Mouse (Mus musculus): Measurements from ENCODE around the gene Adap1. TPM values are rescaled to one million over a fixed set of nuclear protein-coding genes. Genes with fewer than 3 reads are reported as not detected.
A peak's percentile ranks its signal among the peaks of the same experiment; 100 is the strongest.

Gene Adap1
- polyA plus RNA-seq, 1 experiment from 2014 or later: 26.5 TPM

- Histone ChIP-seq H3K4me2 (no peak overlapping the region), H3K4me3 (no peak overlapping the region), H3K4me1 (replicated peaks) (peaks cover 20% of the 10 kb centered on the region), H3K9ac (no peak overlapping the region), H3K9me3 (no peaks in the 10 kb centered on the region), H3K27me3 (no peaks in the 10 kb centered on the region), H3K27ac (peak overlapping the region; percentile 58), H3K36me3 (peaks cover 37% of the 10 kb centered on the region)
- no peak for ATAC-seq (ENCODE audit: low FRiP score)
- WGBS: 63% methylated on average over 16 of the region's 16 CpGs
Observed at GRCm38 (mm10) chr5:139270806-139271521, 54.5 kb downstream of the Adap1 start.

DNA sequence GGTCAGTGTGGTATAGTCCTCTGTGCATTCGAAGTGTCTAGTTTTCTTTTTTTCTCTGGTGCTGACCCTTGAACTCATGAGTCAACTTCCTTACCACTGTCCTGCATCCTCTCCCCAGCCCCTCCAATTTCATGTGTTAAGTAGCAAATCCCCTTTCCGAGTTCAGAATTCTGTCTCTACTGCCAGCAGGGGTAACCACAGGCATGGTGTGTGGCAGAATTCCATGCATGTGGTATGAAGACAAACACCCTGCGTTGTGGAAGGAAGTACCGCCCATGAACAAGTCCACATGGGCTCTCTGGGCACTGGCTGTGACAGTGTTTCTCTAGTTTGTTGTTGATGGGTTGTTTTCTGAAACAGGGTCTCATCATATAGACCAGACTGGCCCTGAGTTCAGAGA lies 57.8 kb downstream of the Adap1 start:
- Histone ChIP-seq H3K27me3 (no peaks in the 10 kb centered on the region), H3K9ac (no peak overlapping the region), H3K4me3 (no peak overlapping the region), H3K4me2 (no peak overlapping the region), H3K27ac (no peak overlapping the region), H3K9me3 (no peaks in the 10 kb centered on the region), H3K36me3 (peaks cover 70% of the 10 kb centered on the region), H3K4me1 (replicated peaks) (peaks cover 20% of the 10 kb centered on the region)
- WGBS: 91% methylated on average over 4 of the region's 4 CpGs
- no peak for ATAC-seq (ENCODE audit: low FRiP score)

- Histone ChIP-seq H3K9me3 (no peaks in the 10 kb centered on the region), H3K27ac (no peak overlapping the region), H3K9ac (no peak overlapping the region), H3K27me3 (no peaks in the 10 kb centered on the region), H3K4me2 (no peak overlapping the region), H3K36me3 (peaks cover 62% of the 10 kb centered on the region), H3K4me3 (no peak overlapping the region), H3K4me1 (replicated peaks) (0 out of 2 replicates have a peak, but pooled peaks cover 8% of the 10 kb centered on the region)
- no peak for ATAC-seq (ENCODE audit: low FRiP score)
- WGBS: 95% methylated on average over 4 of the region's 4 CpGs
Observed at GRCm38 (mm10) chr5:139261403-139261802, 64.0 kb downstream of the Adap1 start.

DNA sequence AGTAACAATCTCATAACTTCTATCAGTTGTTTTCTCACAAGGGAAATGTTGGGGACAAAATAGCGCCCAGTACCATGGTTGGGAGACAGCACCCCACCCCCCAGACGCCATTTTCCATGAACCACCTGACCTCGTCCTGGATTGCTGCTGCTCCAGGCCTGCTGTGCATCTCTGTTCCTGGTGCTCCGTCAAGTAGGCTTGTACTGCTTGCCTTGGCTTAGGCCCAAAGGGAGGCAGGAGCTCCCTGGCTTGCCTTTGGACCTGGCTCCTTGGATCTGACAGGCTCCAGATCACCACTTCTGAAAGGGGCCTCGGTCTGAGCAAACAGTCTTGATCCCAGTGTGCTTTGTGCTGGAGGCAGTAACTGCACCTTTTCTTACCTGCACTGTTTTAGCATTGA lies 65.6 kb downstream of the Adap1 start:
- no peak overlapping the region for H3K4me2 ChIP-seq
- H3K27me3 ChIP-seq: no peaks in the 10 kb centered on the region
- WGBS: 90% methylated on average over 5 of the region's 5 CpGs
- no peak for ATAC-seq (ENCODE audit: low FRiP score)
- H3K9me3 ChIP-seq: no peaks in the 10 kb centered on the region
- no peak overlapping the region for H3K4me3 ChIP-seq
- no peak overlapping the region for H3K9ac ChIP-seq
- peaks cover 50% of the 10 kb centered on the region for H3K36me3 ChIP-seq
- H3K4me1 ChIP-seq (replicated peaks): peaks cover 23% of the 10 kb centered on the region
- H3K27ac ChIP-seq: no peak overlapping the region

GRCm38 (mm10) chr5:139258371-139259035 lies 66.9 kb downstream of the Adap1 start:
- Histone ChIP-seq H3K4me1 (replicated peaks) (peaks cover 36% of the 10 kb centered on the region), H3K4me3 (no peak overlapping the region), H3K27ac (no peak overlapping the region), H3K4me2 (no peak overlapping the region), H3K36me3 (peaks cover 37% of the 10 kb centered on the region), H3K9ac (no peak overlapping the region), H3K27me3 (no peaks in the 10 kb centered on the region), H3K9me3 (no peaks in the 10 kb centered on the region)
- ATAC-seq (ENCODE audit: low FRiP score): no peak
- WGBS: 94% methylated on average over 8 of the region's 8 CpGs

DNA sequence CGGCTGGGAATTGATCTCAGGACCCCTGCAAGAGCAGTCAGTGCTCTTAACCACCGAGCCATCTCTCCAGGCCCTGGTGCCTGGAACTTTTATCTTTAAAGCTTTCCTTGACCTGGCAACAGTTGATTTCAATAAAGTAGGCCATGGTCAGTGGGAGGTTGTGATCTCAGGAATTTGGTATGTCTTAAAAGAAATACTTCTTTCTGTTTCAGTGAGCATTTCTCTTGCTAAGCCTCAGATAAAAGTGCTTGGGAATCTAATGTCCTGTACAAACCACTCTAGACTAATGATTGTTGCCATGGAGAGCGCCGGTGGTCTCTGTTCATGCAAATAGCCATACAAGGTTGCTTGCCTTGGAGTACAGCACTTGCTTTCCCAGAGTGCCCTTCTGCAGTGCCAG lies 67.6 kb downstream of the Adap1 start:
- no peak overlapping the region for H3K4me2 ChIP-seq
- H3K4me3 ChIP-seq: no peak overlapping the region
- H3K27me3 ChIP-seq: no peaks in the 10 kb centered on the region
- 70% methylated on average over 4 of the region's 4 CpGs for WGBS
- H3K36me3 ChIP-seq: peaks cover 30% of the 10 kb centered on the region
- H3K27ac ChIP-seq: 0 out of 2 replicates have a peak overlapping the region, but pooled peaks have one; percentile 12
- no peaks in the 10 kb centered on the region for H3K9me3 ChIP-seq
- H3K9ac ChIP-seq: no peak overlapping the region
- peaks cover 43% of the 10 kb centered on the region for H3K4me1 ChIP-seq (replicated peaks)
- ATAC-seq (ENCODE audit: low FRiP score): no peak

DNA sequence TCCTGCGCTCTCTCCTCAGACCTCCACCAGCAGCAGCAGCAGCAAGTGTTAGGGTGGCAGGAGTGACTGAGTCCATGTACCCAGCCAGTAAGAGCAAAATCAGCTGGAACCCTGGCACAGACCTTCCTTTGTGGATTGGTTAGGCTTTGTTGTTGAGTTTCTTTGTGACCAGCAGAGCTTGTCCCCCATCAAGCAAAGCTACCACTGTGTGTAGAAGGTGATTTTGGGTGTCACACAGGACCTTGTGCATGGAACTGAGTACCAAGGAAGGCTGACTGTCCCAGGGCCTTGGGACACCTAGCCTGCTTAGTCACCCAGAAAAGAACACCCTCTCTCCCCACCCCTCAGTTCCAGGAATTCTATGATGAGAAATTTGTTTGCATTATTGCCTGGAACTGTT lies 68.2 kb downstream of the Adap1 start:
- H3K27me3 ChIP-seq: no peaks in the 10 kb centered on the region
- H3K27ac ChIP-seq: no peak overlapping the region
- WGBS: 100% methylated on average over 1 of the region's 1 CpGs
- H3K4me1 ChIP-seq (replicated peaks): peaks cover 43% of the 10 kb centered on the region
- no peak for ATAC-seq (ENCODE audit: low FRiP score)
- no peak overlapping the region for H3K9ac ChIP-seq
- H3K36me3 ChIP-seq: peaks cover 24% of the 10 kb centered on the region
- no peak overlapping the region for H3K4me3 ChIP-seq
- H3K9me3 ChIP-seq: no peaks in the 10 kb centered on the region
- H3K4me2 ChIP-seq: no peak overlapping the region

DNA sequence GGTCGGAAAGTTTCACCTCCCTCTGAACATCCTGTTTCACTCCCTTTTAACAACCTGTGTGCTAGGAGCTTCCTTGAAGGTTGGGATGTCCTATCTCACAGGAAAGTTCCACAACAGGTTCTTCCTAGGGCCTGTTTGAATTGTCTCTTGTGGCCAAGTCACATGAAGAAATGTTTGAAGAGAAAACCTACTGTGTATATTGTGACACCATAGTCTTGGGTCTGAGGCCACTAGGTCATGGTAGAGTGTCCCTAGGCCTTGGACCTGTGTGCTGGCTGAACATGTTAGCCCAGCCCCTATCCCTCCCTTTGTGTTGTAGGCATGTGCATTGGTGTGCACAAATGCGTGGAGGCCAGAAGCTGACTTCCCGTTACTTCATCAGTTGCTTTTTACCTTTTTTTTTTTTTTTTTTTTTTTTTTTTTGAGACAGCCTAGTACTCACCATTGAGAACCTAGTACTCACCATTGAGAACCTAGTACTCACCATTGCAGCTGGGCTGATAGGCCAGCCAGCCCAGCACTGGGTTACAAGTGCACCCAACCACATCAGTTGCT lies 69.1 kb downstream of the Adap1 start:
- Histone ChIP-seq H3K9ac (no peak overlapping the region), H3K36me3 (peaks cover 15% of the 10 kb centered on the region), H3K9me3 (no peaks in the 10 kb centered on the region), H3K4me2 (no peak overlapping the region), H3K27me3 (no peaks in the 10 kb centered on the region), H3K27ac (no peak overlapping the region), H3K4me1 (replicated peaks) (peaks cover 48% of the 10 kb centered on the region), H3K4me3 (no peak overlapping the region)
- ATAC-seq (ENCODE audit: low FRiP score): no peak
- 96% methylated on average over 3 of the region's 3 CpGs for WGBS

- Histone ChIP-seq H3K27me3 (no peaks in the 10 kb centered on the region), H3K36me3 (peaks cover 11% of the 10 kb centered on the region), H3K4me1 (replicated peaks) (peaks cover 48% of the 10 kb centered on the region), H3K4me3 (no peak overlapping the region), H3K9ac (0 out of 2 replicates have a peak overlapping the region, but pooled peaks have one; percentile 55), H3K27ac (no peak overlapping the region), H3K4me2 (no peak overlapping the region), H3K9me3 (no peaks in the 10 kb centered on the region)
- WGBS: 90% methylated on average over 6 of the region's 6 CpGs
- no peak for ATAC-seq (ENCODE audit: low FRiP score)
Observed at GRCm38 (mm10) chr5:139255777-139256176, 69.6 kb downstream of the Adap1 start.

- H3K27me3 ChIP-seq: no peaks in the 10 kb centered on the region
- H3K4me3 ChIP-seq: no peak overlapping the region
- H3K9ac ChIP-seq: 0 out of 2 replicates have a peak overlapping the region, but pooled peaks have one; percentile 55
- peaks cover 48% of the 10 kb centered on the region for H3K4me1 ChIP-seq (replicated peaks)
- no peaks in the 10 kb centered on the region for H3K9me3 ChIP-seq
- H3K36me3 ChIP-seq: peaks cover 11% of the 10 kb centered on the region
- WGBS: 79% methylated on average over 6 of the region's 6 CpGs
- H3K4me2 ChIP-seq: no peak overlapping the region
- no peak for ATAC-seq (ENCODE audit: low FRiP score)
- no peak overlapping the region for H3K27ac ChIP-seq
Observed at GRCm38 (mm10) chr5:139254938-139255337, 70.5 kb downstream of the Adap1 start.

GRCm38 (mm10) chr5:139253301-139253741 lies 72.1 kb downstream of the Adap1 start:
- no peak for ATAC-seq (ENCODE audit: low FRiP score)
- peak overlapping the region; percentile 77 for H3K4me3 ChIP-seq
- H3K36me3 ChIP-seq: peaks cover 25% of the 10 kb centered on the region
- peaks cover 48% of the 10 kb centered on the region for H3K4me1 ChIP-seq (replicated peaks)
- H3K9ac ChIP-seq: peak overlapping the region; percentile 94
- H3K4me2 ChIP-seq: peak overlapping the region; percentile 97
- no peaks in the 10 kb centered on the region for H3K27me3 ChIP-seq
- H3K9me3 ChIP-seq: no peaks in the 10 kb centered on the region
- peak overlapping the region; percentile 93 for H3K27ac ChIP-seq
- 8% methylated on average over 6 of the region's 6 CpGs for WGBS

- H3K4me3 ChIP-seq: peak overlapping the region; percentile 77
- WGBS: 2% methylated on average over 7 of the region's 7 CpGs
- H3K4me1 ChIP-seq (replicated peaks): peaks cover 48% of the 10 kb centered on the region
- H3K4me2 ChIP-seq: peak overlapping the region; percentile 97
- H3K9ac ChIP-seq: peak overlapping the region; percentile 94
- no peaks in the 10 kb centered on the region for H3K9me3 ChIP-seq
- no peaks in the 10 kb centered on the region for H3K27me3 ChIP-seq
- ATAC-seq (ENCODE audit: low FRiP score): no peak; the same call in none of the 2 replicates
- H3K36me3 ChIP-seq: peaks cover 30% of the 10 kb centered on the region
- H3K27ac ChIP-seq: peak overlapping the region; percentile 93
Observed at GRCm38 (mm10) chr5:139252910-139253245, 72.5 kb downstream of the Adap1 start.
